Mouse (Mus musculus): ENCODE results near the gene Fahd1. TPM values are rescaled to one million over a fixed set of nuclear protein-coding genes. Genes with fewer than 3 reads are reported as not detected.

The Fahd1 gene
- polyA plus RNA-seq, 1 experiment from 2014 or later, result 18.4 TPM

Other genes with a start within 250 kb of the Fahd1 start
- 73.1 and 74.1 TPM in 2 replicates for gene Tsc2, start 217.7 kb downstream of the Fahd1 start, polyA plus RNA-seq (2015; fragmentation: Nextera tagmentation; extraction: Ambion mirVana)
- 10.0 and 10.8 TPM in 2 replicates for gene Nthl1, start 217.7 kb downstream of the Fahd1 start, polyA plus RNA-seq (2015; fragmentation: Nextera tagmentation; extraction: Ambion mirVana)
- gene Slc9a3r2, start 200.0 kb downstream of the Fahd1 start, polyA plus RNA-seq (2015; fragmentation: Nextera tagmentation; extraction: Ambion mirVana), result 21.3 and 23.5 TPM in 2 replicates
- not detected in 2 replicates for gene Npw, start 191.9 kb downstream of the Fahd1 start, polyA plus RNA-seq (2015; fragmentation: Nextera tagmentation; extraction: Ambion mirVana)
- 15.0 and 18.6 TPM in 2 replicates for gene Zfp598, start 180.7 kb downstream of the Fahd1 start, polyA plus RNA-seq (2015; fragmentation: Nextera tagmentation; extraction: Ambion mirVana)
- 95.0 and 98.1 TPM in 2 replicates for gene Syngr3, start 160.4 kb downstream of the Fahd1 start, polyA plus RNA-seq (2015; fragmentation: Nextera tagmentation; extraction: Ambion mirVana)
- gene Gfer, start 154.2 kb downstream of the Fahd1 start, polyA plus RNA-seq (2015; fragmentation: Nextera tagmentation; extraction: Ambion mirVana), result 36.7 and 39.9 TPM in 2 replicates
- 1.7 and 2.2 TPM in 2 replicates for gene Noxo1, start 154.1 kb downstream of the Fahd1 start, polyA plus RNA-seq (2015; fragmentation: Nextera tagmentation; extraction: Ambion mirVana)
- gene Tbl3, start 142.7 kb downstream of the Fahd1 start, polyA plus RNA-seq (2015; fragmentation: Nextera tagmentation; extraction: Ambion mirVana), result 81.4 and 84.3 TPM in 2 replicates
- gene Rnf151, start 132.3 kb downstream of the Fahd1 start, polyA plus RNA-seq (2015; fragmentation: Nextera tagmentation; extraction: Ambion mirVana), result not detected in 2 replicates
- 770 and 771 TPM in 2 replicates for gene Rps2, start 132.2 kb downstream of the Fahd1 start, polyA plus RNA-seq (2015; fragmentation: Nextera tagmentation; extraction: Ambion mirVana)
- 257 and 260 TPM in 2 replicates for gene Ndufb10, start 125.9 kb downstream of the Fahd1 start, polyA plus RNA-seq (2015; fragmentation: Nextera tagmentation; extraction: Ambion mirVana)
- not detected in 2 replicates for gene Rpl3l, start 122.5 kb downstream of the Fahd1 start, polyA plus RNA-seq (2015; fragmentation: Nextera tagmentation; extraction: Ambion mirVana)
- 18.0 and 19.6 TPM in 2 replicates for gene Msrb1, start 113.7 kb downstream of the Fahd1 start, polyA plus RNA-seq (2015; fragmentation: Nextera tagmentation; extraction: Ambion mirVana)
- 0.13 and 0.22 TPM in 2 replicates for gene Hs3st6, start 97.4 kb downstream of the Fahd1 start, polyA plus RNA-seq (2015; fragmentation: Nextera tagmentation; extraction: Ambion mirVana)
- not detected in 2 replicates for gene Meiob, start 46.1 kb downstream of the Fahd1 start, polyA plus RNA-seq (2015; fragmentation: Nextera tagmentation; extraction: Ambion mirVana)
- gene Hagh, start 10.2 kb downstream of the Fahd1 start, polyA plus RNA-seq (2015; fragmentation: Nextera tagmentation; extraction: Ambion mirVana), result 43.9 and 49.7 TPM in 2 replicates
- gene Igfals, start 15.6 kb upstream of the Fahd1 start, polyA plus RNA-seq (2015; fragmentation: Nextera tagmentation; extraction: Ambion mirVana), result 0.28 TPM in 1 of 2 replicates, not detected in the other
- gene Nubp2, start 36.0 kb upstream of the Fahd1 start, polyA plus RNA-seq (2015; fragmentation: Nextera tagmentation; extraction: Ambion mirVana), result 68.2 and 75.3 TPM in 2 replicates
- gene Spsb3, start 36.3 kb upstream of the Fahd1 start, polyA plus RNA-seq (2015; fragmentation: Nextera tagmentation; extraction: Ambion mirVana), result 71.7 and 74.7 TPM in 2 replicates
- gene Eme2, start 44.7 kb upstream of the Fahd1 start, polyA plus RNA-seq (2015; fragmentation: Nextera tagmentation; extraction: Ambion mirVana), result 36.8 and 38.4 TPM in 2 replicates
- 73.0 and 82.3 TPM in 2 replicates for gene Mrps34, start 44.8 kb upstream of the Fahd1 start, polyA plus RNA-seq (2015; fragmentation: Nextera tagmentation; extraction: Ambion mirVana)
- gene Nme3, start 46.1 kb upstream of the Fahd1 start, polyA plus RNA-seq (2015; fragmentation: Nextera tagmentation; extraction: Ambion mirVana), result 74.1 and 76.8 TPM in 2 replicates
- 83.1 and 83.8 TPM in 2 replicates for gene Mapk8ip3, start 86.6 kb upstream of the Fahd1 start, polyA plus RNA-seq (2015; fragmentation: Nextera tagmentation; extraction: Ambion mirVana)
- 146 and 161 TPM in 2 replicates for gene Jpt2, start 110.3 kb upstream of the Fahd1 start, polyA plus RNA-seq (2015; fragmentation: Nextera tagmentation; extraction: Ambion mirVana)
- gene Cramp1l, start 165.4 kb upstream of the Fahd1 start, polyA plus RNA-seq (2015; fragmentation: Nextera tagmentation; extraction: Ambion mirVana), result 7.0 and 8.2 TPM in 2 replicates
- 19.1 and 19.8 TPM in 2 replicates for gene Ift140, start 165.7 kb upstream of the Fahd1 start, polyA plus RNA-seq (2015; fragmentation: Nextera tagmentation; extraction: Ambion mirVana)
- 9.4 and 10.8 TPM in 2 replicates for gene Tmem204, start 233.2 kb upstream of the Fahd1 start, polyA plus RNA-seq (2015; fragmentation: Nextera tagmentation; extraction: Ambion mirVana)